Mouse (Mus musculus): Measurements from ENCODE around the gene Gm21083. TPM values are rescaled to one million over a fixed set of nuclear protein-coding genes. Genes with fewer than 3 reads are reported as not detected.

Gm21083 gene
- 11.4 TPM for polyA plus RNA-seq (2014; fragmentation: Illumina TruSeq; extraction: RNeasy Lipid Tissue Mini Kit (QIAGEN cat#74804); ENCODE audit: low read depth, low replicate concordance)

DNA sequence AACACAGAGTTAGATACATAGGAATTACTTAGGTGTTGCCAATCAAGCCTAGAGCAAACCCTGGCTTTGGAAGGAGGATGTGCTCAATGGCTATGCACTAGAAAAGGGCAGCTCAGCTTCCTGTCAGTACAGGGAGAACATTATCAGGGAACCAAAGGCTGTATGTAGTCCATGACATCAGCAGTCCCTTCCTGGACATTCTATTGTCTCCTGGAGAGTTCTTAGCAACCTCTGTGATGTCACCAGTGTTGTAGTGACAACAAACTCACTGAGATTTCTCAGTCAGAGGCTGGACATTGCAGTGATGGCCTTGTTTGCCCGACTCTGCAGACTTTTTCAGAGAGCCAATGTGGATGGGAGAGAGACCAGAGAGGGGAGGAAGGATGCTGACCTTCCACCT lies at the start of gene Gm21083:
Gene Gm21083 (plus strand): TSS at position 301 of the 400 bp plus-strand sequence.

GRCm38 (mm10) chr5:15529122-15529521 lies 48.0 kb upstream of the Gm21083 start, which contains the start of gene Gm21190:
TSS of gene Gm21190 (minus strand) at chr5:15529222.

GRCm38 (mm10) chr5:15618764-15619163 lies 41.6 kb downstream of the Gm21083 start, which contains the start of gene Speer4d:
TSS of gene Speer4d (plus strand) at chr5:15619064.

Other genes starting within 250 kb of the Gm21083 start
- gene Gm21149, start 100.8 kb upstream of the Gm21083 start, polyA plus RNA-seq (2014; fragmentation: Illumina TruSeq; extraction: RNeasy Lipid Tissue Mini Kit (QIAGEN cat#74804); ENCODE audit: low read depth, low replicate concordance) = 14.1 TPM
- 8.5 TPM for gene Gm21190, start 48.1 kb upstream of the Gm21083 start, polyA plus RNA-seq (2014; fragmentation: Illumina TruSeq; extraction: RNeasy Lipid Tissue Mini Kit (QIAGEN cat#74804); ENCODE audit: low read depth, low replicate concordance)
- gene Speer4d, start 41.7 kb downstream of the Gm21083 start, polyA plus RNA-seq (2014; fragmentation: Illumina TruSeq; extraction: RNeasy Lipid Tissue Mini Kit (QIAGEN cat#74804); ENCODE audit: low read depth, low replicate concordance) = 8.1 TPM
- gene 4930572O03Rik, start 79.7 kb downstream of the Gm21083 start, polyA plus RNA-seq (2014; fragmentation: Illumina TruSeq; extraction: RNeasy Lipid Tissue Mini Kit (QIAGEN cat#74804); ENCODE audit: low read depth, low replicate concordance) = 2.8 TPM
- gene Speer4c, start 136.9 kb downstream of the Gm21083 start, polyA plus RNA-seq (2014; fragmentation: Illumina TruSeq; extraction: RNeasy Lipid Tissue Mini Kit (QIAGEN cat#74804); ENCODE audit: low read depth, low replicate concordance) = 11.7 TPM

Measured in testis, adult 10 weeks (tissue).